Mouse (Mus musculus) liver, postnatal 0 days (tissue): ENCODE data around the gene Glo1. TPM values are rescaled to one million over a fixed set of nuclear protein-coding genes. Genes with fewer than 3 reads are reported as not detected.

ENCODE experiments used
- ATAC-seq: fragments of 200-750 bp; cut with Nextera tagmentation; 2 replicates; pipeline ENCODE4 v1.8.0; 2017; ENCODE audit warnings: mild to moderate bottlenecking, moderate library complexity
- DNase-seq: peaks from one replicate; pipeline ENCODE4 v3.0.0-alpha.2; 2016
- H3K27ac ChIP-seq: fragments of 300-500 bp; sonication (generic); 2 replicates; pipeline ENCODE4 v1.5.1; 2014; ENCODE audit warnings: antibody characterized with exemption, moderate library complexity, mild to moderate bottlenecking, low read depth
- H3K27me3 ChIP-seq: fragments of 300-500 bp; sonication (generic); 2 replicates; pipeline ENCODE4 v1.6.1; 2014; ENCODE audit warnings: low read length, control low read depth, mixed read lengths; ENCODE audit not compliant: insufficient read depth
- H3K36me3 ChIP-seq: fragments of 300-500 bp; sonication (generic); replicated peaks from 2 replicates; pipeline ENCODE4 v1.6.1; 2014; ENCODE audit warnings: mild to moderate bottlenecking, control low read depth, low read length, moderate library complexity, mixed read lengths; ENCODE audit not compliant: insufficient read depth
- H3K4me1 ChIP-seq: fragments of 300-500 bp; sonication (generic); 2 replicates; pipeline ENCODE4 v1.6.1; 2014; ENCODE audit warnings: antibody characterized with exemption, mild to moderate bottlenecking, control low read depth; ENCODE audit not compliant: insufficient read depth
- H3K4me2 ChIP-seq: fragments of 300-500 bp; sonication (generic); 2 replicates; pipeline ENCODE4 v1.6.1; 2014; ENCODE audit warnings: low read depth, mild to moderate bottlenecking, low read length, moderate library complexity, mixed read lengths
- H3K4me3 ChIP-seq: fragments of 300-500 bp; sonication (generic); 2 replicates; pipeline ENCODE4 v1.5.1; 2014; ENCODE audit warnings: low read depth, low read length
- H3K9ac ChIP-seq: fragments of 300-500 bp; sonication (generic); replicated peaks from 2 replicates; pipeline ENCODE4 v1.6.1; 2014; ENCODE audit warnings: mild to moderate bottlenecking, moderate library complexity
- H3K9me3 ChIP-seq: fragments of 300-500 bp; sonication (generic); 2 replicates; pipeline ENCODE4 v1.6.1; 2016; ENCODE audit warnings: mild to moderate bottlenecking, control low read depth, low read length, mixed read lengths
- CTCF ChIP-seq: sonication (generic); IDR thresholded peaks from 2 replicates; pipeline ENCODE4 v1.5.1; 2016; ENCODE audit warnings: antibody characterized with exemption, low read depth
- EP300 ChIP-seq: IDR thresholded peaks from 2 replicates; pipeline ENCODE4 v1.6.1; 2016; ENCODE audit warnings: antibody characterized with exemption, low read depth, mild to moderate bottlenecking
- WGBS: fragments of 180-500 bp; shearing (Covaris S2); extraction: QIAGEN DNeasy Blood & Tissue Kit; methylation state at CpG from one replicate; pipeline ENCODE4 v1.1.7; 2014; ENCODE audit not compliant: insufficient replicate concordance; 5-methylcytosine and 5-hydroxymethylcytosine counted together
- polyA plus RNA-seq: library from polyadenylated mRNA; unstranded; fragments of >200 nt; fragmentation: Nextera tagmentation; extraction: Ambion mirVana; gene quantifications from 2 replicates; pipeline ENCODE4 v1.2.1, GENCODE M21; 2015

Gene Glo1
- polyA plus RNA-seq, 1 experiment from 2014 or later: 220 TPM

DNA sequence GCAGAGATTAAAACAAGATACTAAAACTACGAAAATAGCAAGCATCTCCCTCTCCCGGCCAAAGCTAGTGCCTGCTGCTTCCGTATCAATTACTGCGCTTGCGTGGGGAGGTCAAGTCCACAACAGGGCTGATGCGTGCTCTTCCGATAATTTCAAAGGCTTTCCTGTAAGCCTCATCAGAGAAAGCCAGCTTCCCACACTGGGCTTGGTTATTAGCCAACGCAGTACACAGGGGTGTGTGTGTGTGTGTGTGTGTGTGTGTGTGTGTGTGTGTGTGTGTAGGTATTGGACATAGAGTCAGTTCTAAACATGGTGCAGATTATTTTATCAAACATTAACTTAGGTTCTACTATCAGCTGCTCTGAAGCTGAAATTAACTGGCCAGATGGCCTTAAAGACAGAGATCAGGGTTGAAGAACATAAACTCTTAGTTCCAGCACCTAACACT lies 20.0 kb downstream of the Glo1 start:
- WGBS: 76% methylated on average over 8 of the region's 8 CpGs
- ATAC-seq (peak; percentile 33), DNase-seq (peak; percentile 40)
- Histone ChIP-seq H3K27ac (peak overlapping the region; percentile 56; the same call in 1 of the 2 replicates), H3K36me3 (peaks cover 27% of the 10 kb centered on the region), H3K9ac (no peak overlapping the region), H3K4me3 (no peak overlapping the region), H3K27me3 (no peaks in the 10 kb centered on the region), H3K4me2 (0 out of 2 replicates have a peak overlapping the region, but pooled peaks have one; percentile 23), H3K4me1 (peaks cover 44% of the 10 kb centered on the region), H3K9me3 (no peaks in the 10 kb centered on the region)
- TF ChIP-seq CTCF: no peak
- no peak for TF ChIP-seq EP300

DNA sequence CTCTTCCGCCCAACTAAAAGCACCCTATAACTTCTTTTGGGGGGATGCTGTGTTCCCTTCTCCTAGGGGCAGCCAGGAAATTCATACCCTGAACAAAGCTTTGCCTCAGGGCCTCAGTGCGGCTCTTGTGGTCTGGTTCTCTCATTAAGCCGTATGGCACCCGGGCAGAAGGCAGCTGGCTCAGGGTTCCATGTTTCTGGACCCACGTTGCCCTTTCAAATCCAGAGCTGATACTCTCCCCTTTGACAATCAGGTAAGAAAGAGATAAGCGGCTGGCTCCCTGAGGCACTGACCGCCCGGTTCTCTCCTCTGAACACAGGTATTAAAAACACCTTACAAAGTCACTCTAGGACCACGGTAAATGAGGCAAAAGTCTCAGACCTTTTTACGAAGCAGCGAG lies 20.5 kb downstream of the Glo1 start:
- H3K4me3 ChIP-seq: no peak overlapping the region
- TF ChIP-seq CTCF (no peak), EP300 (no peak)
- H3K27ac ChIP-seq: no peak overlapping the region
- no peaks in the 10 kb centered on the region for H3K9me3 ChIP-seq
- no peak for DNase-seq
- no peak overlapping the region for H3K4me2 ChIP-seq
- ATAC-seq: no peak
- H3K27me3 ChIP-seq: no peaks in the 10 kb centered on the region
- WGBS: 87% methylated on average over 11 of the region's 11 CpGs
- H3K36me3 ChIP-seq: peaks cover 30% of the 10 kb centered on the region
- H3K4me1 ChIP-seq: peaks cover 40% of the 10 kb centered on the region
- H3K9ac ChIP-seq: no peak overlapping the region

DNA sequence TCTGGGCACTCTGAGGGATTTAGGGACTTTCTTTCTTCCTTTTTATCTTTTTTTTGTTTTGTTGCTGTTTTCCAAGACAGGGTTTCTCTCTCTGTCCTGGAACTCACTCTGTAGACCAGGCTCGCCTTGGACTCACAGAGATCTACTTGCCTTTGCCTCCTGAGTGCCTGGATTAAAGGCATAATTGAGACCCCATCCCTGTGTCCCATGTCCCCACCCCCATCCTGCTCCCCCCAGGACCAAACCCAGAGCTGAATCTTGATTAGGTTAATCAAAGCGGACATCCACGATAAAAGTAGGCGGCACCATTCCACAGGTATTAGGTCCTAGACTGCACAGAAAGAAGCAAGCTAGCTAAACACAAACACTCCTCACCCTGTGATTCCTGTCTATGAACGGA lies 21.7 kb downstream of the Glo1 start:
- Histone ChIP-seq H3K27ac (no peak overlapping the region), H3K4me1 (peaks cover 32% of the 10 kb centered on the region), H3K9me3 (no peaks in the 10 kb centered on the region), H3K4me3 (no peak overlapping the region), H3K9ac (no peak overlapping the region), H3K36me3 (peaks cover 39% of the 10 kb centered on the region), H3K4me2 (no peak overlapping the region), H3K27me3 (no peaks in the 10 kb centered on the region)
- DNase-seq: no peak
- TF ChIP-seq CTCF: no peak
- no peak for TF ChIP-seq EP300
- WGBS: 92% methylated on average over 5 of the region's 5 CpGs
- ATAC-seq: no peak

DNA sequence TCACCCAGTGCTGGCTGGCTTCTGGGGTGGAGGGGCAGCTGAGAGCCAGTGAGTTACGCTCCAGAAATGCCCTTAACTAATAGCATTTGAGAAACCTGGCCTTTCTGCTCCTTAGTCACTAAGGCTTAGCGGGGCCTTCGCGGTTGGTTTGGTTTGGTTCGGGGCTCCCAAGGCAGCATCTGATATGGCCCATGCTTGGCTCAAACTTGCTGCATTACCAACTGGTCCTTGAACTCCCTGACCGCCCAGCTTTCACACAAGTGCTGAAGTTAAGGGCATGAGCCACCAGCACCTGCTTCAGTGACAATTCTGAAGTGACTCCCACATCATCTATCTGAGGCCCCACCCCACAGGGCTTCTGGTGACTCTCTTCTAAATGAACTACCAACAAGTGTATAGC lies 22.4 kb downstream of the Glo1 start:
- no peaks in the 10 kb centered on the region for H3K9me3 ChIP-seq
- H3K4me1 ChIP-seq: peaks cover 25% of the 10 kb centered on the region
- ATAC-seq (no peak), DNase-seq (no peak)
- no peak overlapping the region for H3K4me3 ChIP-seq
- no peaks in the 10 kb centered on the region for H3K27me3 ChIP-seq
- no peak overlapping the region for H3K27ac ChIP-seq
- H3K9ac ChIP-seq: no peak overlapping the region
- no peak overlapping the region for H3K4me2 ChIP-seq
- peaks cover 41% of the 10 kb centered on the region for H3K36me3 ChIP-seq
- WGBS: 93% methylated on average over 6 of the region's 6 CpGs
- TF ChIP-seq CTCF (no peak), EP300 (no peak)

DNA sequence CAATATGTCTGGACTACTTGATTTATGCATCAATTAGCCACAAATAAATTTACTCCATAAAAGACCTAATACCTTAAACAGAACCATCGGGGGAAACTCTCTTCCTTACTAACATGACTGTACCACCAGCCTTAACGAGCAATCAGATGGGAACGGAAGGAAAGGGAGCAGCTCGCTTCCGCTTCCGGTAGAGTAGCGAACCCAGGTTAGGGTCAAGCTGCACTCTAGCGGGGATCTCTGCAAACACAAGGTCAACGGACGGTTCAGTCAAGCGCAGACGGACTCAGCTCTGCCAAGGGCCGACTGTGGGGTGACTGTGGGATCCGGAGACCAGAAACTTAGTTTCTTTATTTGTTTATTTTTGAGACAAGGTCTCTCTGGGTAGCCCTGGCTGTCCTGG lies 24.5 kb downstream of the Glo1 start:
- whole genome bisulfite sequencing: 81% methylated on average over 14 of the region's 14 CpGs
- no peak overlapping the region for H3K9ac ChIP-seq
- no peaks in the 10 kb centered on the region for H3K9me3 ChIP-seq
- TF ChIP-seq CTCF (no peak), EP300 (no peak)
- no peak overlapping the region for H3K27ac ChIP-seq
- H3K4me1 ChIP-seq: peaks cover 11% of the 10 kb centered on the region
- H3K36me3 ChIP-seq: peaks cover 56% of the 10 kb centered on the region
- ATAC-seq: no peak
- DNase-seq: peak; percentile 15
- no peak overlapping the region for H3K4me2 ChIP-seq
- no peak overlapping the region for H3K4me3 ChIP-seq
- no peaks in the 10 kb centered on the region for H3K27me3 ChIP-seq

DNA sequence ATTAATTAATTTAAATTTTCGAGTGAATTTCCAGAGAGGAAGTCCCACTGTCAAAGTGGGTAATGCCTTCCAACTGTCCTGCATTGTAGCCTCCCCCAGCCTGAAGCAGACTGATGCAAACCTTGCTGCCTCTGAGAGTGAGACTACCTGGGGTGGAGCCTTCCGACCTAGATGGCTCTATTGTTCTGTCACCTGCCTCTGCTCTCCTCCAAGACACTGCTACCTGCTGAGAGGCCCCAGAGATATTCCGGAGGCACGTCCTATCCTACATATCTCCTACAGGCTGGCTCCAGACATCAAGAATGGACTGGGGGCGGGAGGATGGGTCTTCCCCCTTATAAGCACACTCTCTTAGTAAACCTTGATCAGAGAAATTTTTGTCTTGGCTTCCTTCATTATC lies 28.4 kb downstream of the Glo1 start:
- no peaks in the 10 kb centered on the region for H3K27me3 ChIP-seq
- no peak for ATAC-seq
- no peak overlapping the region for H3K4me2 ChIP-seq
- no peak for DNase-seq
- H3K4me1 ChIP-seq: peaks cover 5% of the 10 kb centered on the region; the same call in 1 of the 2 replicates
- no peak overlapping the region for H3K9ac ChIP-seq
- 89% methylated on average over 5 of the region's 5 CpGs for WGBS
- no peak for TF ChIP-seq EP300
- TF ChIP-seq CTCF: no peak
- H3K27ac ChIP-seq: no peak overlapping the region
- H3K36me3 ChIP-seq: peaks cover 79% of the 10 kb centered on the region
- H3K4me3 ChIP-seq: no peak overlapping the region
- H3K9me3 ChIP-seq: no peaks in the 10 kb centered on the region

DNA sequence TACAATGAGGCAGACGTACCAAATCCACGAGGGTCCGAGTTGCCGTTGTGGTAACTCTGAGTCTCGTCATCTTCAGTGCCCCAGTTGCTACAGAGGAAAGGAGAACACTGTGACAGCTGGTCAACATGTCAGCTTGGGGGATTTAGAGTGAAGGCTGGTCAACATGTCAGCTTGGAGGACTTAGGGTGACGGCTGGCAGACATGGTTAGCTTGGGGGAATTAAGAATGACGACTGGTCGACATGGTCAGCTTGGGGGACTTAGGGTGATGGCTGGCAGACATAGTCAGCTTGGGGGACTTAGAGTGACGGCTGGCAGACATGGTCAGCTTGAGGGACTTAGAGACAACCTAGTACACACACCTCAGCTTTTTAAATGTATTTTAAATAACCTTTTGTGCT lies 28.9 kb downstream of the Glo1 start:
- H3K9ac ChIP-seq: no peak overlapping the region
- no peak overlapping the region for H3K4me2 ChIP-seq
- H3K27ac ChIP-seq: no peak overlapping the region
- no peaks in the 10 kb centered on the region for H3K9me3 ChIP-seq
- 93% methylated on average over 9 of the region's 9 CpGs for WGBS
- no peak overlapping the region for H3K4me3 ChIP-seq
- TF ChIP-seq CTCF (no peak), EP300 (no peak)
- H3K4me1 ChIP-seq: peaks cover 5% of the 10 kb centered on the region; the same call in 1 of the 2 replicates
- ATAC-seq (no peak), DNase-seq (no peak)
- H3K36me3 ChIP-seq: peaks cover 79% of the 10 kb centered on the region
- no peaks in the 10 kb centered on the region for H3K27me3 ChIP-seq
